Mouse (Mus musculus): Measurements from ENCODE around the gene Chrng. TPM values are rescaled to one million over a fixed set of nuclear protein-coding genes. Genes with fewer than 3 reads are reported as not detected.

Gene Chrng
- polyA plus RNA-seq, 1 experiment from 2014 or later, result not detected

GRCm38 (mm10) chr1:87175852-87176292 is 28.6 kb upstream of the Chrng start:
- DNase-seq (ENCODE audit: low read depth, low spot score) (peak; percentile 89), ATAC-seq (peak; percentile 68)
- in situ Hi-C loops (cut with MboI; ENCODE audit: low pct_unique_long_range_greater_than_20kb), result loop anchor here (10.0 kb wide), 1 partner anchor 731 kb away; no protein-coding TSS in a partner anchor
- H3K27me3 ChIP-seq, result no peaks in the 10 kb centered on the region
- no peak for TF ChIP-seq CTCF (IDR thresholded peaks at IDR 0.05)
- ChIA-PET CTCF (interaction anchor here (0.7 to 4.3 kb wide), 4 partner anchors 11 to 136 kb away, joined by 3 to 37 read pairs (median 4); no protein-coding TSS in a partner anchor), POLR2A (interaction anchor here (0.9 kb wide), 1 partner anchor 11 kb away, joined by 3 read pairs; no protein-coding TSS in a partner anchor)

GRCm38 (mm10) chr1:87180896-87181295 is 23.6 kb upstream of the Chrng start:
- CTCF ChIA-PET, result no interaction called here
- POLR2A ChIA-PET, result no interaction called here
- in situ Hi-C loops (cut with MboI; ENCODE audit: low pct_unique_long_range_greater_than_20kb), result loop anchor here (10.0 kb wide), 1 partner anchor 566 kb away; no protein-coding TSS in a partner anchor
- no peak for TF ChIP-seq CTCF (IDR thresholded peaks at IDR 0.05)
- ATAC-seq (peak; percentile 59), DNase-seq (ENCODE audit: low read depth, low spot score) (peak; percentile 86)
- H3K27me3 ChIP-seq, result no peaks in the 10 kb centered on the region

- in situ Hi-C loops (cut with MboI; ENCODE audit: low pct_unique_long_range_greater_than_20kb), result loop anchor here (10.0 kb wide), 1 partner anchor 568 kb away; no protein-coding TSS in a partner anchor
- ATAC-seq (no peak), DNase-seq (ENCODE audit: low read depth, low spot score) (no peak)
- ChIA-PET CTCF (no interaction called here), POLR2A (no interaction called here)
- no peak for TF ChIP-seq CTCF (IDR thresholded peaks at IDR 0.05)
- no peaks in the 10 kb centered on the region for H3K27me3 ChIP-seq
These were observed 21.4 kb upstream of the Chrng start, which contains the start of gene Prss56 for GRCm38 (mm10) chr1:87183013-87183412. Gene Prss56, plus strand, starts transcription at chr1:87183313.

GRCm38 (mm10) chr1:87183998-87184750 is 20.3 kb upstream of the Chrng start:
- CTCF ChIA-PET, result interaction anchor here (1.1 to 4.1 kb wide), 2 partner anchors 87 to 142 kb away, joined by 4 to 23 read pairs; no protein-coding TSS in a partner anchor
- TF ChIP-seq CTCF (IDR thresholded peaks at IDR 0.05), result no peak
- no peaks in the 10 kb centered on the region for H3K27me3 ChIP-seq

GRCm38 (mm10) chr1:87184751-87185139 is 19.7 kb upstream of the Chrng start:
- H3K27me3 ChIP-seq, result no peaks in the 10 kb centered on the region
- no peak for DNase-seq (ENCODE audit: low read depth, low spot score)
- TF ChIP-seq CTCF (IDR thresholded peaks at IDR 0.05), result no peak
- CTCF ChIA-PET, result interaction anchor here (1.1 to 4.1 kb wide), 3 partner anchors 10 to 143 kb away, joined by 4 to 37 read pairs (median 23); no protein-coding TSS in a partner anchor
- POLR2A ChIA-PET, result interaction anchor here (1.1 kb wide), 1 partner anchor 140 kb away, joined by 4 read pairs; no protein-coding TSS in a partner anchor
- peak; percentile 31 for ATAC-seq
- in situ Hi-C loops (cut with MboI; ENCODE audit: low pct_unique_long_range_greater_than_20kb), result loop anchor here (5.0 to 10.0 kb wide), 4 partner anchors 87 to 570 kb away; no protein-coding TSS in a partner anchor

More at GRCm38 (mm10) chr1:87183998-87184750, 20.3 kb upstream of the Chrng start:
- ATAC-seq (no peak), DNase-seq (ENCODE audit: low read depth, low spot score) (no peak)
- POLR2A ChIA-PET, result interaction anchor here (1.1 kb wide), 1 partner anchor 140 kb away, joined by 4 read pairs; no protein-coding TSS in a partner anchor
- in situ Hi-C loops (cut with MboI; ENCODE audit: low pct_unique_long_range_greater_than_20kb), result loop anchor here (10.0 kb wide), 1 partner anchor 569 kb away; no protein-coding TSS in a partner anchor

- in situ Hi-C loops (cut with MboI; ENCODE audit: low pct_unique_long_range_greater_than_20kb), result loop anchor here (5.0 to 10.0 kb wide), 4 partner anchors 88 to 571 kb away; no protein-coding TSS in a partner anchor
- POLR2A ChIA-PET, result no interaction called here
- no peaks in the 10 kb centered on the region for H3K27me3 ChIP-seq
- DNase-seq (ENCODE audit: low read depth, low spot score) (no peak), ATAC-seq (no peak)
- CTCF ChIA-PET, result interaction anchor here (1.1 to 4.1 kb wide), 5 partner anchors 10 to 143 kb away, joined by 3 to 37 read pairs (median 4); no protein-coding TSS in a partner anchor
- no peak for TF ChIP-seq CTCF (IDR thresholded peaks at IDR 0.05)
These were observed 18.9 kb upstream of the Chrng start for GRCm38 (mm10) chr1:87185526-87185925.

GRCm38 (mm10) chr1:87186261-87187036 is 18.0 kb upstream of the Chrng start:
- POLR2A ChIA-PET, result interaction anchor here (0.5 to 0.9 kb wide), 3 partner anchors 11 to 79 kb away, joined by 3 to 5 read pairs (median 4); no protein-coding TSS in a partner anchor
- in situ Hi-C loops (cut with MboI; ENCODE audit: low pct_unique_long_range_greater_than_20kb), result loop anchor here (5.0 to 10.0 kb wide), 4 partner anchors 89 to 572 kb away; no protein-coding TSS in a partner anchor
- ATAC-seq (no peak), DNase-seq (ENCODE audit: low read depth, low spot score) (no peak)
- no peak for TF ChIP-seq CTCF (IDR thresholded peaks at IDR 0.05)
- CTCF ChIA-PET, result interaction anchor here (0.7 to 4.1 kb wide), 12 partner anchors 10 to 537 kb away, joined by 3 to 37 read pairs (median 3); no protein-coding TSS in a partner anchor
- peaks cover 7% of the 10 kb centered on the region for H3K27me3 ChIP-seq

GRCm38 (mm10) chr1:87187037-87187355 is 17.5 kb upstream of the Chrng start:
- POLR2A ChIA-PET, result interaction anchor here (0.5 to 0.9 kb wide), 2 partner anchors 12 to 79 kb away, joined by 3 to 5 read pairs; no protein-coding TSS in a partner anchor
- ATAC-seq, result no peak
- TF ChIP-seq CTCF (IDR thresholded peaks at IDR 0.05), result no peak
- H3K27me3 ChIP-seq, result peaks cover 7% of the 10 kb centered on the region
- in situ Hi-C loops (cut with MboI; ENCODE audit: low pct_unique_long_range_greater_than_20kb), result loop anchor here (5.0 to 10.0 kb wide), 4 partner anchors 90 to 572 kb away; no protein-coding TSS in a partner anchor
- CTCF ChIA-PET, result interaction anchor here (0.7 to 4.1 kb wide), 13 partner anchors 9 to 537 kb away, joined by 3 to 37 read pairs (median 3); no protein-coding TSS in a partner anchor
- DNase-seq (ENCODE audit: low read depth, low spot score), result no peak

GRCm38 (mm10) chr1:87190429-87190828 is 14.0 kb upstream of the Chrng start, which contains the start of gene Chrnd:
Gene Chrnd, plus strand, starts transcription at chr1:87190607.
- in situ Hi-C loops (cut with MboI; ENCODE audit: low pct_unique_long_range_greater_than_20kb), result no loop called here
- peaks cover 13% of the 10 kb centered on the region for H3K27me3 ChIP-seq
- ChIA-PET CTCF (no interaction called here), POLR2A (no interaction called here)
- ATAC-seq (no peak), DNase-seq (ENCODE audit: low read depth, low spot score) (no peak)
- TF ChIP-seq CTCF (IDR thresholded peaks at IDR 0.05), result no peak
